Mouse (Mus musculus) olfactory bulb, adult 2 months (tissue): ENCODE results near the gene H2al1e.

Source experiments
- CTCF ChIP-seq: fragments of 200-500 bp; IDR thresholded peaks from 2 replicates; pipeline ENCODE4 v1.5.1; 2012; ENCODE audit warnings: low read depth, mild to moderate bottlenecking, low read length, moderate library complexity; ENCODE audit not compliant: insufficient read depth
- POLR2A ChIP-seq: fragments of 200-500 bp; IDR thresholded peaks from 2 replicates; pipeline ENCODE4 v1.6.1; 2012; ENCODE audit warnings: mild to moderate bottlenecking, low read depth, low read length, moderate library complexity; ENCODE audit not compliant: insufficient read depth

- no peak for TF ChIP-seq CTCF
- no peak for TF ChIP-seq POLR2A
Measured at GRCm38 (mm10) chrX:11289244-11289643, 22.5 kb upstream of the H2al1e start.
